Mouse (Mus musculus) embryo, embryonic 9.5 days (tissue): ENCODE measurements around the gene Mysm1.

Experiments used
- DNase-seq: peaks from one replicate; pipeline ENCODE4 v3.0.0-alpha.2; 2017; ENCODE audit errors: extremely low spot score

The Mysm1 gene

DNA sequence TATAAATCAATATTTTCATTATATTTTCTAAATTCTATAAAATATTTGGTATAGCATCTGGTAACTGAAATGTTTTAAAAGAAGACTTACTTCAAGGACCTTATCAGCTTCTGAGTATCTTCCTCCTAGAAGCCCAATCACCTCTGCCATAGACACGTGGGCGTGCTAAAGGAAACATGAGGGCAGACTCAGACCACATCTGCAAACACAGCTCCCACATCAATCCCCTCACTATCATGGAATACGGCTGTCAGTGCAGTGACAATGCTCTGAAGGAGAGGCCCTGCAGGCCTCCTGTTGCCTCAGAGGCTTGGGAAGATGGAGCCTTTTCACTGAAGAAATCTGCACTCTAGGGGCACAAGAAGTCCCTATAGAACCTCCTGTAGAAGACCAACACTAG, 26.1 kb downstream of the Mysm1 start:
- DNase-seq: no peak

DNA sequence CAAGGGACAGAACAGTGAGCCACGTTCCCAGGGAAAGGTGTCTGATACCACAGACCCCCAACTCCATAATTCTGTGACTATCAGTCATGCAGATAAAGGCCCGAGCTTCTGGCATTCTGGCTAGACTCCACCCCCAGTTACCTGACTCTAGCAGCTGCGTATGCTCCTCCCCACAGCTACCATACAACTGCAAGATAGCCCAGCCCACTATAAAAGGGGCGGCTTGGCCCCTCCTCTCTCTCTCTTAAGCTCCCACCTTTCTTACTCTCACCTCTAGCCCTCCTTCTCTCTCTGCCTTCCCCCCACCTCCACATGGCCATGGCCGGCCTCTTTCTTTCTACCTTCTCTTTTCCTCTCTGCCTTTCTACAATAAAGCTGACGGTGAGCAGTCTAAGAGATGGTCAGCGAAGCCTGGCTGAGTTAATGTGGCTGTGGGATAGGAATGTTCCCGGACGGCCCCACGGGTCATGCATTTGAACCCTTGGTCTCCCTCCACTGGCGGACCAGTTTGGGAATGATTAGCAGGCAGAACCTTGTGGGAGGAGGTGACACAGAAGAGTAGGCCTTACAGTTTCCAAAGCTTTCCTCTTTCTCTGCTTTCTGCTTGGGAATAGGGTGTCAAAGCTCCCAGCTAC, 37.6 kb downstream of the Mysm1 start:
- peak; percentile 4 for DNase-seq

DNA sequence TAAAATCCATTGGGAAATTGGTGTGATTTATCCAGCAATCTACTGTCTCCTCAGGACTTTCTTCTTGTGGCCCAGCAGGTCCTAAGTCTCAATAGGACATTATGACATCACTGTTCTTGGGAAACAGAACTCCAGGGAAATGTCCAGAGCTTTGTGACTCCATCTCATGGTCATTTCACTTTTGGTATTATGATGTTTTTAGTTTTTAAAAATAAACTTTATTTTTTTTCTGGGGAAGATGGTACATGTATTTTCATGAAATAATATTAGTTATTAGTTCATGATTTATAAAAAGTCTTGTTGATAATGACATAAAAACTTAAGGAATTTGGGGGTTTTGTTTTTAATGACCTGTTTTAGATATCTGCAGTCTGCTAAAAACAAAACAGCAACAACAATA, 50.2 kb downstream of the Mysm1 start, which contains the start of gene Eqtn:
Eqtn (minus strand) TSS at position 101 of the 400 bp plus-strand sequence.
- no peak for DNase-seq

DNA sequence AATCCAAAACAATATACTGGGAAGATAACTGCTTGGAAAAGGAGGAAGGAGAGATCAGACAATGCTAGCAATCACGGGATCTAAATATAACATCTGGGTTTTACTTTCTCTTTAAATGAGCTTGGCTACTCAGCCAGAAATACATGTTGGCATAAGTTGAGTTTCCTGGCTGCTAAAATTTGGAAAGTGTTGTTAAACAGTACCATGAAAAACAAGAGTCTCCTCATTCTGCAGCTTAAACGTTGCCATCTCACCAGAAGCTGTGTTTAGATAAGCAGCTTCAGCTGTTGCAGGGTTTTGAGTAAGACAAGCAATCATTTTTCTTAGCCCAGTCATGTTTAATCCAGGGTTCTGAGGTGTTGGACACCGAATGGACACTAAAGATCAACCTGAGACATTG, 77.1 kb downstream of the Mysm1 start:
- DNase-seq: no peak

DNA sequence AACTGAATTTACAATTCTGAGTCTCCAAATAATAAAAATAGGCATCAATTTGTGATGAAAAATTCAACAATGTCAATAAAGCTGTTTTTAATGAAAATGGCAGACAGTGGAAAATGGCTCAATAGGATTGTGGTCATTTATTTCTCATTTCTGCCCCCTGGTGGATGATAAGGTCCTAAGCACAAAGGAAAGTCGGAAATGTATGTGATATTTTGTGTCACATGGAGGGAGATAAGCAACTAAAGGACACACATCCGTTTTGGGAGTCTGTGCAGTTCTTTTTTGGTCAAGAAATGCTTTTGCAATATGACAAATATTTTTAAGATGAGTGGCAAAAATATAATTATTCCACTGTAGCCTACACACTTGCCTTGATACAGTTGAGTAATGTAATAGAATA, 78.2 kb downstream of the Mysm1 start:
- DNase-seq: no peak
